Mouse (Mus musculus) liver, embryonic 14.5 days (tissue): ENCODE measurements around the gene Ipo13.

ENCODE experiments used
- CTCF ChIP-seq: IDR thresholded peaks from 2 replicates; pipeline ENCODE4 v1.5.1; 2016; ENCODE audit warnings: antibody characterized with exemption, low read depth, control low read depth
- EP300 ChIP-seq: IDR thresholded peaks from 2 replicates; pipeline ENCODE4 v1.6.1; 2016; ENCODE audit warnings: antibody characterized with exemption, low read depth

- TF ChIP-seq CTCF = no peak
- no peak for TF ChIP-seq EP300
Observed at GRCm38 (mm10) chr4:117869317-117869716, 45.5 kb downstream of the Ipo13 start.
